Mouse (Mus musculus) lung, embryonic 15.5 days (tissue): ENCODE measurements around the gene Krt8. TPM values are rescaled to one million over a fixed set of nuclear protein-coding genes. Genes with fewer than 3 reads are reported as not detected.

Source experiments
- ATAC-seq: fragments of 200-750 bp; cut with Nextera tagmentation; 2 replicates; pipeline ENCODE4 v1.8.0; 2017; ENCODE audit warnings: moderate number of reproducible peaks, borderline replicate concordance; ENCODE audit not compliant: low FRiP score, low TSS enrichment; ENCODE audit errors: extremely low read depth
- H3K27ac ChIP-seq: fragments of 300-500 bp; sonication (generic); 2 replicates; pipeline ENCODE4 v1.5.1; 2015; ENCODE audit warnings: moderate library complexity, mild to moderate bottlenecking, inconsistent platforms
- H3K27me3 ChIP-seq: fragments of 300-500 bp; sonication (generic); 2 replicates; pipeline ENCODE4 v1.6.1; 2015; ENCODE audit warnings: inconsistent platforms
- H3K36me3 ChIP-seq: fragments of 300-500 bp; sonication (generic); 2 replicates; pipeline ENCODE4 v1.6.1; 2015; ENCODE audit warnings: inconsistent platforms
- H3K4me1 ChIP-seq: fragments of 300-500 bp; sonication (generic); 2 replicates; pipeline ENCODE4 v1.6.1; 2015; ENCODE audit warnings: inconsistent platforms
- H3K4me2 ChIP-seq: fragments of 300-500 bp; sonication (generic); 2 replicates; pipeline ENCODE4 v1.6.1; 2015; ENCODE audit warnings: inconsistent platforms, mild to moderate bottlenecking, moderate library complexity
- H3K4me3 ChIP-seq: fragments of 300-500 bp; sonication (generic); 2 replicates; pipeline ENCODE4 v1.5.1; 2015; ENCODE audit warnings: mild to moderate bottlenecking, inconsistent platforms
- H3K9ac ChIP-seq: fragments of 300-500 bp; sonication (generic); 2 replicates; pipeline ENCODE4 v1.6.1; 2015; ENCODE audit warnings: inconsistent platforms
- H3K9me3 ChIP-seq: fragments of 300-500 bp; sonication (generic); 2 replicates; pipeline ENCODE4 v1.6.1; 2016; ENCODE audit warnings: inconsistent platforms
- WGBS: fragments of 180-500 bp; shearing (Covaris S2); methylation state at CpG from one replicate; pipeline ENCODE4 v1.1.7; 2015; 5-methylcytosine and 5-hydroxymethylcytosine counted together
- polyA plus RNA-seq: library from polyadenylated mRNA; unstranded; fragments of >200 nt; fragmentation: Nextera tagmentation; extraction: Ambion mirVana; gene quantifications from 2 replicates; pipeline ENCODE4 v1.2.1, GENCODE M21; 2015

The Krt8 gene
- polyA plus RNA-seq, 1 experiment from 2014 or later, result 345 TPM

GRCm38 (mm10) chr15:101988119-101988518 is 16.2 kb downstream of the Krt8 start:
- Histone ChIP-seq H3K4me2 (no peak overlapping the region; the same call in 1 of the 2 replicates), H3K36me3 (no peaks in the 10 kb centered on the region), H3K4me3 (no peak overlapping the region), H3K9me3 (no peaks in the 10 kb centered on the region), H3K27ac (no peak overlapping the region), H3K27me3 (no peaks in the 10 kb centered on the region), H3K4me1 (peaks cover 11% of the 10 kb centered on the region), H3K9ac (no peak overlapping the region)
- no peak for ATAC-seq
- WGBS, result 0% methylated on average over 10 of the region's 10 CpGs

- H3K9me3 ChIP-seq, result no peaks in the 10 kb centered on the region
- H3K4me2 ChIP-seq, result peak overlapping the region; percentile 16; the same call in 1 of the 2 replicates
- H3K4me3 ChIP-seq, result no peak overlapping the region
- H3K9ac ChIP-seq, result no peak overlapping the region
- no peaks in the 10 kb centered on the region for H3K36me3 ChIP-seq
- no peak overlapping the region for H3K27ac ChIP-seq
- peaks cover 22% of the 10 kb centered on the region for H3K4me1 ChIP-seq
- no peaks in the 10 kb centered on the region for H3K27me3 ChIP-seq
- ATAC-seq, result no peak
- WGBS, result 4% methylated on average over 6 of the region's 6 CpGs
These were observed 19.5 kb downstream of the Krt8 start for GRCm38 (mm10) chr15:101984746-101985145.

GRCm38 (mm10) chr15:101983949-101984601 is 20.2 kb downstream of the Krt8 start:
- H3K4me1 ChIP-seq, result peaks cover 22% of the 10 kb centered on the region
- H3K36me3 ChIP-seq, result no peaks in the 10 kb centered on the region
- peak overlapping the region; percentile 56 for H3K4me2 ChIP-seq
- H3K4me3 ChIP-seq, result peak overlapping the region; percentile 29
- peak; percentile 90 for ATAC-seq
- H3K9me3 ChIP-seq, result no peaks in the 10 kb centered on the region
- 2% methylated on average over 15 of the region's 15 CpGs for WGBS
- no peaks in the 10 kb centered on the region for H3K27me3 ChIP-seq
- H3K9ac ChIP-seq, result no peak overlapping the region
- peak overlapping the region; percentile 80 for H3K27ac ChIP-seq

- H3K9me3 ChIP-seq, result no peaks in the 10 kb centered on the region
- WGBS, result 73% methylated on average over 13 of the region's 13 CpGs
- H3K36me3 ChIP-seq, result no peaks in the 10 kb centered on the region
- H3K4me3 ChIP-seq, result peak overlapping the region; percentile 29; the same call in 1 of the 2 replicates
- peak overlapping the region; percentile 56 for H3K4me2 ChIP-seq
- peak overlapping the region; percentile 80 for H3K27ac ChIP-seq
- peaks cover 22% of the 10 kb centered on the region for H3K4me1 ChIP-seq
- ATAC-seq, result no peak
- H3K27me3 ChIP-seq, result no peaks in the 10 kb centered on the region
- no peak overlapping the region for H3K9ac ChIP-seq
These were observed 20.9 kb downstream of the Krt8 start for GRCm38 (mm10) chr15:101983315-101983948.

GRCm38 (mm10) chr15:101980849-101981248 is 23.4 kb downstream of the Krt8 start:
- WGBS, result 55% methylated on average over 6 of the region's 6 CpGs
- Histone ChIP-seq H3K27me3 (no peaks in the 10 kb centered on the region), H3K4me1 (peaks cover 46% of the 10 kb centered on the region), H3K27ac (peak overlapping the region; percentile 86), H3K9me3 (no peaks in the 10 kb centered on the region), H3K9ac (no peak overlapping the region), H3K4me2 (no peak overlapping the region), H3K4me3 (no peak overlapping the region), H3K36me3 (no peaks in the 10 kb centered on the region)
- ATAC-seq, result peak; percentile 8; the same call in 1 of the 2 replicates

- WGBS, result 2% methylated on average over 39 of the region's 39 CpGs
- Histone ChIP-seq H3K4me1 (peaks cover 45% of the 10 kb centered on the region), H3K36me3 (no peaks in the 10 kb centered on the region), H3K27ac (peak overlapping the region; percentile 87), H3K9me3 (no peaks in the 10 kb centered on the region), H3K4me2 (peak overlapping the region; percentile 76), H3K4me3 (peak overlapping the region; percentile 33), H3K27me3 (no peaks in the 10 kb centered on the region), H3K9ac (peak overlapping the region; percentile 50)
- peak; percentile 91 for ATAC-seq
These were observed 27.1 kb downstream of the Krt8 start for GRCm38 (mm10) chr15:101977043-101977726.

GRCm38 (mm10) chr15:101976641-101977040 is 27.6 kb downstream of the Krt8 start:
- Histone ChIP-seq H3K27me3 (no peaks in the 10 kb centered on the region), H3K4me1 (peaks cover 45% of the 10 kb centered on the region), H3K9ac (peak overlapping the region; percentile 50; the same call in 1 of the 2 replicates), H3K9me3 (no peaks in the 10 kb centered on the region), H3K36me3 (no peaks in the 10 kb centered on the region), H3K27ac (peak overlapping the region; percentile 87), H3K4me3 (no peak overlapping the region), H3K4me2 (peak overlapping the region; percentile 76)
- 46% methylated on average over 3 of the region's 3 CpGs for WGBS
- ATAC-seq, result no peak

- ATAC-seq, result no peak
- Histone ChIP-seq H3K9me3 (no peaks in the 10 kb centered on the region), H3K9ac (no peak overlapping the region), H3K27ac (peak overlapping the region; percentile 87), H3K4me3 (no peak overlapping the region), H3K4me1 (peaks cover 42% of the 10 kb centered on the region), H3K36me3 (no peaks in the 10 kb centered on the region), H3K27me3 (no peaks in the 10 kb centered on the region), H3K4me2 (no peak overlapping the region)
- WGBS, result 47% methylated on average over 5 of the region's 5 CpGs
These were observed 28.3 kb downstream of the Krt8 start for GRCm38 (mm10) chr15:101976023-101976422.

GRCm38 (mm10) chr15:101974083-101974845 is 30.0 kb downstream of the Krt8 start:
- Histone ChIP-seq H3K4me2 (no peak overlapping the region), H3K9ac (no peak overlapping the region), H3K9me3 (no peaks in the 10 kb centered on the region), H3K36me3 (no peaks in the 10 kb centered on the region), H3K4me3 (no peak overlapping the region), H3K27ac (no peak overlapping the region), H3K27me3 (no peaks in the 10 kb centered on the region), H3K4me1 (peaks cover 41% of the 10 kb centered on the region)
- no peak for ATAC-seq
- WGBS, result 56% methylated on average over 15 of the region's 16 CpGs

- Histone ChIP-seq H3K27me3 (no peaks in the 10 kb centered on the region), H3K9me3 (no peaks in the 10 kb centered on the region), H3K4me3 (no peak overlapping the region), H3K27ac (no peak overlapping the region), H3K4me2 (no peak overlapping the region), H3K4me1 (peaks cover 41% of the 10 kb centered on the region), H3K36me3 (no peaks in the 10 kb centered on the region), H3K9ac (no peak overlapping the region)
- peak; percentile 16; the same call in 1 of the 2 replicates for ATAC-seq
- 14% methylated on average over 15 of the region's 15 CpGs for WGBS
These were observed 30.7 kb downstream of the Krt8 start for GRCm38 (mm10) chr15:101973414-101974077.

- no peak overlapping the region for H3K4me3 ChIP-seq
- no peak overlapping the region for H3K4me2 ChIP-seq
- no peaks in the 10 kb centered on the region for H3K27me3 ChIP-seq
- ATAC-seq, result no peak
- H3K9me3 ChIP-seq, result no peaks in the 10 kb centered on the region
- no peak overlapping the region for H3K27ac ChIP-seq
- no peaks in the 10 kb centered on the region for H3K36me3 ChIP-seq
- peaks cover 14% of the 10 kb centered on the region for H3K4me1 ChIP-seq
- no peak overlapping the region for H3K9ac ChIP-seq
- WGBS, result 10% methylated on average over 3 of the region's 6 CpGs
These were observed 33.7 kb downstream of the Krt8 start for GRCm38 (mm10) chr15:101970536-101970935.
